9 mouse cellular contexts compared by ENCODE assay signal in genomic region chr9:42550116-42550515, GRCm38 (mm10). TPM values are rescaled to one million over a fixed set of nuclear protein-coding genes. Genes with fewer than 3 reads are reported as not detected.
A peak's percentile ranks its signal among the peaks of the same experiment; 100 is the strongest.
DNase-seq lines count a peak whose midpoint lies in the region; ATAC-seq and TF ChIP-seq lines count a peak whose summit lies in the region.
"Had no signal": no experiment of that assay in that cellular context is flagged by ENCODE, and none has a peak within 500 bp of the region (broad histone marks: within the 10 kb centered on the region; RNA-seq: fewer than 3 reads in every experiment).

No protein-coding gene starts in this region.

- H3K9me3 ChIP-seq in lung, embryonic 14.5 days (ENCODE audit: low read depth, low read length): no peaks in the 10 kb centered on the region
- H3K9me3 ChIP-seq: embryonic facial prominence, embryonic 15.5 days had no signal

- H3K4me3 ChIP-seq in cortical plate, adult 2 months (ENCODE audit: insufficient read depth, low read length): no peak overlapping the region
- H3K4me3 ChIP-seq in lung, embryonic 14.5 days (ENCODE audit: low read depth, low read length): no peak overlapping the region
- H3K4me3 ChIP-seq: embryonic facial prominence, embryonic 15.5 days had no signal

- ATAC-seq in lung, embryonic 14.5 days (ENCODE audit: insufficient read depth): no peak

- no peaks in the 10 kb centered on the region for H3K36me3 ChIP-seq in lung, embryonic 14.5 days (ENCODE audit: insufficient read depth)
- H3K36me3 ChIP-seq: embryonic facial prominence, embryonic 15.5 days had no signal

- WGBS in lung, embryonic 14.5 days: 15% methylated on average over 13 of the region's 13 CpGs

- peak; percentile 93 for TF ChIP-seq CTCF in cortical plate, adult 2 months (IDR thresholded peaks at IDR 0.05; ENCODE audit: extremely low read depth, insufficient read depth, low read length)
- TF ChIP-seq CTCF in lung, embryonic 14.5 days (IDR thresholded peaks at IDR 0.05; ENCODE audit: low read depth): peak; percentile 96

- no peak overlapping the region for H3K9ac ChIP-seq in lung, embryonic 14.5 days
- H3K9ac ChIP-seq: embryonic facial prominence, embryonic 15.5 days had no signal

- H3K4me1 ChIP-seq in cortical plate, adult 2 months (ENCODE audit: control insufficient read depth, insufficient read depth, low read length): no peaks in the 10 kb centered on the region
- no peaks in the 10 kb centered on the region for H3K4me1 ChIP-seq in lung, embryonic 14.5 days (ENCODE audit: insufficient read depth)
- H3K4me1 ChIP-seq: embryonic facial prominence, embryonic 15.5 days had no signal

- H3K4me2 ChIP-seq in lung, embryonic 14.5 days: no peak overlapping the region
- H3K4me2 ChIP-seq: embryonic facial prominence, embryonic 15.5 days had no signal

- DNase-seq in 416B (ENCODE audit: low read depth): peak; percentile 19
- peak; percentile 54 to 85 for DNase-seq in adrenal gland, adult (ENCODE audit: inconsistent age in 2 of 2, low spot score in 1 of 2)
- peak; percentile 41 for DNase-seq in gastrocnemius, postnatal 25 days
- peak; percentile 59 for DNase-seq in kidney, postnatal 14 days
- DNase-seq in lung, embryonic 14.5 days: peak; percentile 80
- peak; percentile 77 for DNase-seq in ovary, postnatal 14 days (ENCODE audit: low spot score)
- DNase-seq in thymus, postnatal 14 days: peak; percentile 83

- TF ChIP-seq POLR2A in cortical plate, adult 2 months (IDR thresholded peaks at IDR 0.05; ENCODE audit: extremely low read depth, insufficient read depth, low read length): no peak

- H3K27ac ChIP-seq in cortical plate, adult 2 months (ENCODE audit: insufficient read depth, low read length): no peak overlapping the region
- H3K27ac ChIP-seq in lung, embryonic 14.5 days (ENCODE audit: low read depth): no peak overlapping the region
- H3K27ac ChIP-seq: embryonic facial prominence, embryonic 15.5 days had no signal

- H3K27me3 ChIP-seq in lung, embryonic 14.5 days (ENCODE audit: insufficient read depth, low read length): no peaks in the 10 kb centered on the region
- H3K27me3 ChIP-seq: embryonic facial prominence, embryonic 15.5 days had no signal

RNA-seq across cellular contexts. Expression of gene Tbcel, which starts 42.5 kb away (rescaled TPM):
- polyA plus RNA-seq in cortical plate, adult 2 months (2012; rRNA removed): 30.3 and 32.6 TPM in 2 replicates
- total RNA-seq in gastrocnemius, postnatal 25 days (2021): 10 to 100 TPM; 17.0 to 17.6 TPM
- polyA plus RNA-seq in lung, embryonic 14.5 days (2014; fragmentation: Nextera tagmentation; extraction: Ambion mirVana): 5.3 and 5.6 TPM in 2 replicates

Comparison
In these comparisons a context has a peak if more than half of its experiments do, and no peak if none do; other contexts are left out.
1. DNase-seq: peak in every context shown above with its lines; median percentile 83 in thymus, postnatal 14 days; 80 in lung, embryonic 14.5 days; 77 in ovary, postnatal 14 days; 70 in adrenal gland, adult; 59 in kidney, postnatal 14 days; 41 in gastrocnemius, postnatal 25 days; 19 in 416B.